Mouse (Mus musculus) CD4-positive, CD25-positive, alpha-beta regulatory T cell, adult 4 months (primary cell): ENCODE measurements around the gene Fat3. TPM values are rescaled to one million over a fixed set of nuclear protein-coding genes. Genes with fewer than 3 reads are reported as not detected.

ENCODE experiments used
- ATAC-seq: one replicate; pipeline ENCODE4 v1.8.0; 2017
- polyA plus RNA-seq, 2 experiments: library from polyadenylated mRNA; unstranded; fragments of 100-300 nt; shearing (Covaris generic); gene quantifications; one replicate each; pipeline ENCODE4 v1.2.1; 2017

Gene Fat3
- polyA plus RNA-seq, 2 experiments from 2014 or later, result 0.31 TPM; not detected in 1

- ATAC-seq, result no peak
Measured at GRCm38 (mm10) chr9:16002991-16003390, 498.1 kb downstream of the Fat3 start.

GRCm38 (mm10) chr9:15994762-15995161 is 506.3 kb downstream of the Fat3 start:
- no peak for ATAC-seq

- ATAC-seq, result no peak
Measured at GRCm38 (mm10) chr9:15994177-15994576, 506.9 kb downstream of the Fat3 start.

GRCm38 (mm10) chr9:15992158-15992846 is 508.8 kb downstream of the Fat3 start:
- ATAC-seq, result no peak

- no peak for ATAC-seq
Measured at GRCm38 (mm10) chr9:15978317-15978716, 522.8 kb downstream of the Fat3 start.

- no peak for ATAC-seq
Measured at GRCm38 (mm10) chr9:15976959-15977663, 524.0 kb downstream of the Fat3 start.

- ATAC-seq, result no peak
Measured at GRCm38 (mm10) chr9:15975999-15976398, 525.1 kb downstream of the Fat3 start.

- ATAC-seq, result no peak
Measured at GRCm38 (mm10) chr9:15972201-15972600, 528.9 kb downstream of the Fat3 start.

- no peak for ATAC-seq
Measured at GRCm38 (mm10) chr9:15971393-15971792, 529.7 kb downstream of the Fat3 start.

GRCm38 (mm10) chr9:15964198-15964597 is 536.9 kb downstream of the Fat3 start:
- ATAC-seq, result no peak

GRCm38 (mm10) chr9:15962886-15963285 is 538.2 kb downstream of the Fat3 start:
- no peak for ATAC-seq

- no peak for ATAC-seq
Measured at GRCm38 (mm10) chr9:15958224-15958787, 542.8 kb downstream of the Fat3 start.

- ATAC-seq, result no peak
Measured at GRCm38 (mm10) chr9:15957816-15958215, 543.3 kb downstream of the Fat3 start.

GRCm38 (mm10) chr9:15955147-15955782 is 545.8 kb downstream of the Fat3 start:
- no peak for ATAC-seq

- ATAC-seq, result no peak
Measured at GRCm38 (mm10) chr9:15954338-15954704, 546.8 kb downstream of the Fat3 start.

GRCm38 (mm10) chr9:15953585-15954337 is 547.3 kb downstream of the Fat3 start:
- ATAC-seq, result no peak

GRCm38 (mm10) chr9:15948086-15948485 is 553.0 kb downstream of the Fat3 start:
- ATAC-seq, result no peak

- no peak for ATAC-seq
Measured at GRCm38 (mm10) chr9:15944182-15944581, 556.9 kb downstream of the Fat3 start.

GRCm38 (mm10) chr9:15943486-15944153 is 557.5 kb downstream of the Fat3 start:
- no peak for ATAC-seq

GRCm38 (mm10) chr9:15941818-15942217 is 559.3 kb downstream of the Fat3 start:
- ATAC-seq, result no peak

GRCm38 (mm10) chr9:15940933-15941673 is 560.0 kb downstream of the Fat3 start:
- no peak for ATAC-seq
